Comparison of ENCODE assay signal across 25 mouse cellular contexts in genomic region chr11:87972829-87973228, GRCm38 (mm10). TPM values are rescaled to one million over a fixed set of nuclear protein-coding genes. Genes with fewer than 3 reads are reported as not detected.
"Had no signal": no experiment of that assay in that cellular context is flagged by ENCODE, and none has a peak within 500 bp of the region (broad histone marks: within the 10 kb centered on the region; RNA-seq: fewer than 3 reads in every experiment).

No protein-coding gene starts in this region.

- H3K4me2 ChIP-seq: lung, embryonic 14.5 days; midbrain, embryonic 12.5 days; neural tube, embryonic 13.5 days; neural tube, embryonic 15.5 days had no signal

- H3K4me3 ChIP-seq: midbrain, embryonic 10.5 days; midbrain, embryonic 12.5 days; myocyte; neural tube, embryonic 13.5 days; neural tube, embryonic 15.5 days had no signal

- H3K4me1 ChIP-seq: midbrain, embryonic 12.5 days had no signal

- H3K27ac ChIP-seq: midbrain, embryonic 10.5 days; midbrain, embryonic 12.5 days; neural tube, embryonic 13.5 days; neural tube, embryonic 15.5 days had no signal

- H3K9me3 ChIP-seq: midbrain, embryonic 10.5 days; midbrain, embryonic 12.5 days; neural tube, embryonic 13.5 days; neural tube, embryonic 15.5 days had no signal

- ATAC-seq: midbrain, embryonic 16.5 days had no signal

- H3K27me3 ChIP-seq: neural tube, embryonic 13.5 days; neural tube, embryonic 15.5 days had no signal

- H3K9ac ChIP-seq: lung, embryonic 14.5 days; midbrain, embryonic 12.5 days; neural tube, embryonic 13.5 days; neural tube, embryonic 15.5 days had no signal

- DNase-seq: lung, adult 18-20 months; lung, embryonic 14.5 days; lung, postnatal 10 days; lung, postnatal 4 days; midbrain, embryonic 14.5 days; retina, postnatal 1 day; right cerebral cortex, adult 18-20 months; right cerebral cortex, postnatal 25 days; right cerebral cortex, postnatal 4 days; thymus, adult 18-20 months; thymus, postnatal 14 days; thymus, postnatal 36 days had no signal

RNA-seq across cellular contexts. Expression of gene Olfr464, which starts 52.1 kb away (rescaled TPM):
- total RNA-seq: megakaryocyte, adult 5-6 weeks; megakaryocyte-erythroid progenitor cell, adult 5-6 weeks had no signal
- polyA plus RNA-seq: liver, embryonic 16.5 days; lung, embryonic 14.5 days; lung, embryonic 16.5 days; midbrain, embryonic 10.5 days; midbrain, embryonic 12.5 days; myocyte; neural tube, embryonic 11.5 days; spleen, adult 2 months; stomach, embryonic 14.5 days had no signal
